1 mouse cellular context compared by ENCODE assay signal in the genomic region with DNA sequence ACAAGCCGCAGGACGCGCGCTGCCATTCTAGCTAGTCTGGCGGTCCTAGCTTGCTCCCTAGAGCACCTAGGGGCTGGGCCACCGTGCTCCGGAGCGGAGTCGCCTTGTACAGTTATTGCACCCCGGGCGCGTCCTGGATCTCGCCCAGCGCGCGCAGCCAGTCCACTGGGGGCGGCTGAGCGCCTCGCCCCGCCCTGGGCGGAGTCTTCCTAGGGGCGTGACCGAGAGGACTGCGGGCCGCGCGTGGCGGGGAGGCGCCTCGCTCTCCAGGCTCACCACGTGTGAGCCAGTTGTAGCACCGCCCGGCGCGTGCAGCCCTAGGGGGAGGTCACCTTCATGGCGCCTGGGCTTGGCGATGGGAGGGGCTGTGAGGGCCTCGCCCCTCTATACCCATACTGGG.
TF ChIP-seq lines count a peak whose summit lies in the region.

No protein-coding gene starts in this region.

TF ChIP-seq in C2C12, 6 proteins besides CTCF, POLR2A, EP300 and RAD21 (continued from another document):
- TF ChIP-seq MYOG (IDR thresholded peaks at IDR 0.05; ENCODE audit: control insufficient read depth, extremely low read depth, insufficient read length): no peak
